Mouse (Mus musculus) ES-E14 (cell line): ENCODE results near the gene Osbpl9. TPM values are rescaled to one million over a fixed set of nuclear protein-coding genes. Genes with fewer than 3 reads are reported as not detected.

Source experiments
- DNase-seq: peaks from one replicate; pipeline ENCODE4 v3.0.0-alpha.2; 2013; ENCODE audit warnings: low read depth, low spot score
- H3K27ac ChIP-seq: 2 replicates; pipeline ENCODE4 v1.5.1; 2012; ENCODE audit warnings: low read depth, mild to moderate bottlenecking, low read length, moderate library complexity, mixed read lengths; ENCODE audit not compliant: poor library complexity, insufficient read depth, severe bottlenecking
- H3K36me3 ChIP-seq: 2 replicates; pipeline ENCODE4 v1.6.1; 2012; ENCODE audit warnings: mild to moderate bottlenecking, low read length, moderate library complexity, mixed read lengths; ENCODE audit not compliant: control insufficient read depth, poor library complexity, insufficient read depth, severe bottlenecking
- H3K4me1 ChIP-seq, 2 experiments: fragments of 150-350 bp in 1 of 2; sonication (generic) in 1 of 2; 2 replicates each; pipeline ENCODE4 v1.6.1; 2012; ENCODE audit warnings: low read length in 2 of 2, mild to moderate bottlenecking in 1 of 2, mixed read lengths in 1 of 2; ENCODE audit not compliant: control insufficient read depth in 2 of 2, insufficient read depth in 2 of 2, poor library complexity in 1 of 2
- H3K4me3 ChIP-seq, 2 experiments: fragments of 150-350 bp in 1 of 2; sonication (generic) in 1 of 2; 2 replicates each; pipeline ENCODE4 v1.5.1; 2012; ENCODE audit warnings: low read length in 2 of 2, low read depth in 1 of 2, mild to moderate bottlenecking in 1 of 2, mixed read lengths in 1 of 2; ENCODE audit not compliant: insufficient read depth in 1 of 2, poor library complexity in 1 of 2, severe bottlenecking in 1 of 2
- H3K9ac ChIP-seq: 2 replicates; pipeline ENCODE4 v1.6.1; 2012; ENCODE audit warnings: low read depth, mild to moderate bottlenecking, low read length, mixed read lengths; ENCODE audit not compliant: poor library complexity, insufficient read depth, severe bottlenecking
- H3K9me3 ChIP-seq: fragments of 150-350 bp; sonication (generic); 2 replicates; pipeline ENCODE4 v1.6.1; 2012; ENCODE audit warnings: low read depth, mild to moderate bottlenecking, low read length; ENCODE audit not compliant: control insufficient read depth, insufficient read depth
- CHD2 ChIP-seq: IDR thresholded peaks from 2 replicates; pipeline ENCODE4 v1.6.1; 2014; ENCODE audit warnings: mild to moderate bottlenecking, low read depth, low read length, inconsistent platforms
- HCFC1 ChIP-seq: IDR thresholded peaks from 2 replicates; pipeline ENCODE4 v1.6.1; 2012; ENCODE audit warnings: low read length, inconsistent platforms, borderline replicate concordance; ENCODE audit not compliant: insufficient read depth
- MAFK ChIP-seq: IDR thresholded peaks from 2 replicates; pipeline ENCODE4 v1.6.1; 2014; ENCODE audit warnings: mild to moderate bottlenecking, low read depth, low read length, inconsistent platforms; ENCODE audit not compliant: insufficient read depth
- ZC3H11A ChIP-seq: IDR thresholded peaks from 2 replicates; pipeline ENCODE4 v1.6.1; 2012; ENCODE audit warnings: low read depth, mild to moderate bottlenecking, inconsistent platforms, low read length, borderline replicate concordance
- ZNF384 ChIP-seq: IDR thresholded peaks from 2 replicates; pipeline ENCODE4 v1.6.1; 2012; ENCODE audit warnings: low read depth, low read length, inconsistent platforms
- in situ Hi-C, 2 experiments: fragments of 600-800 bp; cut with MboI; formaldehyde crosslinking; loops; one replicate each; pipeline ENCODE4 v1.15.1; 2025; ENCODE audit warnings: low sequenced_read_pairs in 2 of 2, inconsistent platforms in 1 of 2; ENCODE audit not compliant: unreplicated experiment in 2 of 2
- total RNA-seq: library from RNA; depleted of rRNA; stranded (reverse); fragments of 300-350 nt; gene quantifications from 2 replicates; pipeline ENCODE4 v1.2.3, GENCODE M21; 2012

Osbpl9 gene
- total RNA-seq, 1 experiment: 39.5 TPM

DNA sequence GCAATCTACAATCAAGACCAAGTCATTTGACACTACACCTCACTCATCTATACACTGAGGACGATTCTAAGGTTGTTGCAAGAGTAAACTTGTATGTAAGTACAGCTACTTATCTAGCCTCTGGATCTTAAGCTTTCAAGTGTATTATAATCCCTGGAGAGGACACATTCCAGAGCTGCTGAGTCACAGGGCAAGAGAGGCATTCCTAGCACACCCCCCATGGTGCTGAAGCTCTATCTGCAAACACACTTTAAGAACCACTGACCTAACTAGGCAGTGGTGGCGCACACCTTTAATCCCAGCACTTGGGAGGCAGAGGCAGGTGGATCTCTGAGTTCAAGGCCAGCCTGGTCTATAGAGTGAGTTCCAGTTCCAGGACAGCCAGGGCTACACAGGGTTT lies 51.9 kb downstream of the Osbpl9 start:
- Histone ChIP-seq H3K36me3 (no peaks in the 10 kb centered on the region), H3K4me1 (peaks cover 4 to 5% of the 10 kb centered on the region in 2 experiments; a peak in 3 of 4 replicates), H3K9me3 (no peaks in the 10 kb centered on the region), H3K9ac (no peak overlapping the region), H3K4me3 (no peak overlapping the region), H3K27ac (no peak overlapping the region; the same call in 1 of the 2 replicates)
- peak; percentile 54 for DNase-seq
- in situ Hi-C loops: no loop called here
- TF ChIP-seq ZC3H11A: no peak
- no peak for TF ChIP-seq HCFC1
- peak; percentile 77 for TF ChIP-seq MAFK

- in situ Hi-C loops: no loop called here
Observed at GRCm38 (mm10) chr4:109149411-109149810, 52.7 kb downstream of the Osbpl9 start.

GRCm38 (mm10) chr4:109147278-109148038 lies 54.6 kb downstream of the Osbpl9 start:
- peak; percentile 54 for DNase-seq
- Histone ChIP-seq H3K27ac (no peak overlapping the region), H3K9ac (no peak overlapping the region)

More at GRCm38 (mm10) chr4:109149411-109149810, 52.7 kb downstream of the Osbpl9 start:
- Histone ChIP-seq H3K9me3 (no peaks in the 10 kb centered on the region), H3K27ac (no peak overlapping the region), H3K9ac (no peak overlapping the region), H3K36me3 (no peaks in the 10 kb centered on the region), H3K4me3 (no peak overlapping the region), H3K4me1 (peaks cover 4 to 5% of the 10 kb centered on the region in 2 experiments; a peak in 3 of 4 replicates)
- no peak for TF ChIP-seq HCFC1
- no peak for TF ChIP-seq CHD2
- no peak for TF ChIP-seq MAFK
- TF ChIP-seq ZC3H11A: no peak
- DNase-seq: no peak

GRCm38 (mm10) chr4:109143091-109143490 lies 59.0 kb downstream of the Osbpl9 start:
- Histone ChIP-seq H3K9ac (no peak overlapping the region), H3K27ac (no peak overlapping the region), H3K4me1 (peaks cover 0 to 4% of the 10 kb centered on the region in 2 experiments; a peak in 1 of 4 replicates), H3K36me3 (no peaks in the 10 kb centered on the region), H3K9me3 (no peaks in the 10 kb centered on the region), H3K4me3 (no peak overlapping the region)
- in situ Hi-C loops: no loop called here
- DNase-seq: no peak
- TF ChIP-seq MAFK (no peak), ZNF384 (no peak), HCFC1 (no peak), CHD2 (no peak), ZC3H11A (no peak)

More at GRCm38 (mm10) chr4:109147278-109148038, 54.6 kb downstream of the Osbpl9 start:
- in situ Hi-C loops: no loop called here
- Histone ChIP-seq H3K4me3 (no peak overlapping the region), H3K36me3 (no peaks in the 10 kb centered on the region), H3K4me1 (peaks cover 2 to 5% of the 10 kb centered on the region in 2 experiments; a peak in 3 of 4 replicates), H3K9me3 (no peaks in the 10 kb centered on the region)
- TF ChIP-seq HCFC1 (no peak), MAFK (no peak), ZNF384 (no peak), CHD2 (no peak), ZC3H11A (no peak)
